Mouse (Mus musculus) bone marrow, adult 2 months (tissue): Measurements from ENCODE around the gene Adamts6.

Experiments used
- CTCF ChIP-seq: fragments of 200-500 bp; IDR thresholded peaks from 2 replicates; pipeline ENCODE4 v1.5.1; 2011; ENCODE audit warnings: low read length, control low read depth; ENCODE audit not compliant: control insufficient read depth, insufficient read depth
- POLR2A ChIP-seq: fragments of 200-500 bp; IDR thresholded peaks from 2 replicates; pipeline ENCODE4 v1.6.1; 2011; ENCODE audit warnings: low read depth, mild to moderate bottlenecking, control low read depth, low read length, borderline replicate concordance; ENCODE audit not compliant: control insufficient read depth

GRCm38 (mm10) chr13:104432734-104433133 lies 145.1 kb downstream of the Adamts6 start:
- TF ChIP-seq CTCF (no peak), POLR2A (no peak)
